Mouse (Mus musculus) forebrain, embryonic 13.5 days (tissue): ENCODE results near the gene Slc43a2. TPM values are rescaled to one million over a fixed set of nuclear protein-coding genes. Genes with fewer than 3 reads are reported as not detected.

ENCODE experiments used
- microRNA-seq: library from miRNA; unstranded; fragments of <30 nt; microRNA quantifications from one replicate; pipeline ENCODE4, GENCODE M21; 2016
- polyA plus RNA-seq: library from polyadenylated mRNA; unstranded; fragments of >200 nt; fragmentation: Nextera tagmentation; extraction: Ambion mirVana; gene quantifications from 2 replicates; pipeline ENCODE4 v1.2.1, GENCODE M21; 2015

Slc43a2 gene
- polyA plus RNA-seq, 1 experiment from 2014 or later, result 11.3 TPM

Small RNAs within 50 kb of the gene (microRNA-seq; reads per million reads assigned to microRNA genes)
- not detected for gene Mir3971

Other genes with a start within 250 kb of the Slc43a2 start
- gene Rpa1, start 183.4 kb upstream of the Slc43a2 start, polyA plus RNA-seq, result 99.6 and 110 TPM in 2 replicates
- gene Smyd4, start 183.3 kb upstream of the Slc43a2 start, polyA plus RNA-seq, result 17.7 and 17.8 TPM in 2 replicates
- 15.5 and 19.0 TPM in 2 replicates for gene Serpinf1, start 109.0 kb upstream of the Slc43a2 start, polyA plus RNA-seq
- gene Serpinf2, start 92.1 kb upstream of the Slc43a2 start, polyA plus RNA-seq, result 0.42 TPM in 1 of 2 replicates, not detected in the other
- 5.0 and 5.6 TPM in 2 replicates for gene Wdr81, start 77.0 kb upstream of the Slc43a2 start, polyA plus RNA-seq
- 1.4 and 1.9 TPM in 2 replicates for gene Tlcd2, start 70.0 kb upstream of the Slc43a2 start, polyA plus RNA-seq
- gene Prpf8, start 44.9 kb upstream of the Slc43a2 start, polyA plus RNA-seq, result 56.3 and 63.2 TPM in 2 replicates
- 0.40 and 0.47 TPM in 2 replicates for gene Rilp, start 21.6 kb upstream of the Slc43a2 start, polyA plus RNA-seq
- 3.3 TPM in 2 replicates for gene Scarf1, start 18.2 kb upstream of the Slc43a2 start, polyA plus RNA-seq
- 70.0 and 70.8 TPM in 2 replicates for gene Pitpna, start 56.4 kb downstream of the Slc43a2 start, polyA plus RNA-seq
- gene Inpp5k, start 99.3 kb downstream of the Slc43a2 start, polyA plus RNA-seq, result 32.7 and 33.8 TPM in 2 replicates
- 6.1 and 6.9 TPM in 2 replicates for gene Myo1c, start 118.8 kb downstream of the Slc43a2 start, polyA plus RNA-seq
- gene Crk, start 147.6 kb downstream of the Slc43a2 start, polyA plus RNA-seq, result 124 and 133 TPM in 2 replicates
- 1,451 and 1,470 TPM in 2 replicates for gene Ywhae, start 201.2 kb downstream of the Slc43a2 start, polyA plus RNA-seq